Mouse (Mus musculus): ENCODE measurements around the gene Thsd4.

GRCm38 (mm10) chr9:60521143-60521542 is 703 bp downstream of the Thsd4 start:
- TF ChIP-seq CTCF (conservative IDR thresholded peaks at IDR 0.05; ENCODE audit: insufficient read depth, insufficient read length, low read depth, low read length) (no peak), POLR2A (IDR thresholded peaks at IDR 0.05; ENCODE audit: low read depth, low read length) (no peak)
